13 mouse cellular contexts compared by ENCODE assay signal in genomic region chr12:82209753-82210152, GRCm38 (mm10).
"Had no signal": no experiment of that assay in that cellular context is flagged by ENCODE, and none has a peak within 500 bp of the region (broad histone marks: within the 10 kb centered on the region; RNA-seq: fewer than 3 reads in every experiment).

No protein-coding gene starts in this region.

- ATAC-seq: midbrain, embryonic 16.5 days had no signal

- H3K36me3 ChIP-seq: limb, embryonic 15.5 days; midbrain, embryonic 12.5 days had no signal

- H3K4me1 ChIP-seq: midbrain, embryonic 12.5 days; neural tube, embryonic 15.5 days had no signal

- H3K4me3 ChIP-seq: layer of hippocampus, adult 2 months; limb, embryonic 15.5 days; midbrain, embryonic 12.5 days; neural tube, embryonic 15.5 days had no signal

- DNase-seq: kidney, adult 9 months; kidney, postnatal 4 days; lung, postnatal 4 days; thymus, adult 18-20 months; thymus, postnatal 14 days had no signal

- H3K9me3 ChIP-seq: limb, embryonic 15.5 days; midbrain, embryonic 12.5 days; neural tube, embryonic 15.5 days had no signal

- H3K27ac ChIP-seq: kidney, postnatal 0 days; layer of hippocampus, adult 2 months; limb, embryonic 15.5 days; liver, embryonic 14.5 days; midbrain, embryonic 12.5 days; neural tube, embryonic 15.5 days had no signal

- H3K27me3 ChIP-seq: limb, embryonic 15.5 days; megakaryocyte, embryonic 14.5 days; midbrain, embryonic 12.5 days; neural tube, embryonic 15.5 days had no signal

- H3K9ac ChIP-seq: limb, embryonic 15.5 days; liver, embryonic 14.5 days; midbrain, embryonic 12.5 days; neural tube, embryonic 15.5 days had no signal

- H3K4me2 ChIP-seq: limb, embryonic 15.5 days; midbrain, embryonic 12.5 days; neural tube, embryonic 15.5 days had no signal
